Mouse (Mus musculus) embryonic fibroblast, embryonic 13.5 days (primary cell): ENCODE measurements around the gene Zfp296.

ENCODE experiments used
- CTCF ChIP-seq: IDR thresholded peaks from 2 replicates; pipeline ENCODE4 v1.5.1; 2011; ENCODE audit warnings: mild to moderate bottlenecking, control low read depth, low read length, moderate library complexity, borderline replicate concordance; ENCODE audit not compliant: insufficient read depth
- POLR2A ChIP-seq: IDR thresholded peaks from 2 replicates; pipeline ENCODE4 v1.6.1; 2011; ENCODE audit warnings: low read depth, mild to moderate bottlenecking, control low read depth, low read length, moderate library complexity

- TF ChIP-seq CTCF, result no peak
- no peak for TF ChIP-seq POLR2A
Observed at GRCm38 (mm10) chr7:19569647-19570046, 7.4 kb upstream of the Zfp296 start.
